8 mouse cellular contexts compared by ENCODE assay signal in genomic region chr14:21985981-21986732, GRCm38 (mm10). TPM values are rescaled to one million over a fixed set of nuclear protein-coding genes. Genes with fewer than 3 reads are reported as not detected.
DNase-seq lines count a peak whose midpoint lies in the region; ATAC-seq lines count a peak whose summit lies in the region.

No protein-coding gene starts in this region.

- peak overlapping the region; percentile 95 for H3K9ac ChIP-seq in intestine, embryonic 15.5 days

- peak overlapping the region; percentile 87 for H3K4me2 ChIP-seq in intestine, embryonic 15.5 days (replicated peaks)

- intact Hi-C loops in left cerebral cortex, postnatal 14 days (cut with DNase I) = loop anchor here (2.0 to 10.0 kb wide), 5 partner anchors 456 to 1419 kb away; no protein-coding TSS in a partner anchor

- under 1% methylated on average over 62 of the region's 62 CpGs for WGBS in intestine, embryonic 15.5 days

- H3K27me3 ChIP-seq in intestine, embryonic 15.5 days (replicated peaks) = no peaks in the 10 kb centered on the region
- H3K27me3 ChIP-seq in megakaryocyte, embryonic 14.5 days (replicated peaks) = peaks cover 93% of the 10 kb centered on the region

- ATAC-seq in common myeloid progenitor, adult 5-6 weeks (replicated peaks; ENCODE audit: low read depth, poor library complexity, severe bottlenecking) = peak; percentile 52
- no peak for ATAC-seq in intestine, embryonic 15.5 days

- peaks cover 5% of the 10 kb centered on the region; the same call in 1 of the 2 replicates for H3K36me3 ChIP-seq in intestine, embryonic 15.5 days
- no peaks in the 10 kb centered on the region for H3K36me3 ChIP-seq in megakaryocyte, embryonic 14.5 days (replicated peaks; ENCODE audit: low read length)

- peak; percentile 80 for DNase-seq in adipocyte (ENCODE audit: low spot score)
- peak; percentile 87 for DNase-seq in gastrocnemius, postnatal 25 days
- peak; percentile 80 to 85 for DNase-seq in left cerebral cortex, postnatal 14 days (ENCODE audit: low spot score in 2 of 2)
- peak; percentile 79 for DNase-seq in right cerebral cortex, postnatal 25 days
- DNase-seq in yolk sac, embryonic 10.5 days (ENCODE audit: low spot score) = peak; percentile 80

- H3K4me1 ChIP-seq in intestine, embryonic 15.5 days (replicated peaks) = peaks cover 13% of the 10 kb centered on the region
- peaks cover 75% of the 10 kb centered on the region for H3K4me1 ChIP-seq in megakaryocyte, embryonic 14.5 days

- no peaks in the 10 kb centered on the region for H3K9me3 ChIP-seq in intestine, embryonic 15.5 days
- 0 out of 2 replicates have a peak, but pooled peaks cover 15% of the 10 kb centered on the region for H3K9me3 ChIP-seq in megakaryocyte, embryonic 14.5 days

- peak overlapping the region; percentile 91 for H3K4me3 ChIP-seq in intestine, embryonic 15.5 days (replicated peaks)
- H3K4me3 ChIP-seq in megakaryocyte, embryonic 14.5 days (replicated peaks) = peak overlapping the region; percentile 92

- H3K27ac ChIP-seq in intestine, embryonic 15.5 days = peak overlapping the region; percentile 100

RNA-seq across cellular contexts. Expression of gene Zfp503, which starts 3.2 kb away (rescaled TPM):
- total RNA-seq in common myeloid progenitor, adult 5-6 weeks (2017) = under 0.01 and 0.29 TPM in 2 replicates
- 10 to 100 TPM in 1 of 2 experiments, 1 to 10 TPM in 1; 9.1 to 15.6 TPM for total RNA-seq in gastrocnemius, postnatal 25 days (2021)
- polyA plus RNA-seq in intestine, embryonic 15.5 days (2015; fragmentation: Nextera tagmentation; extraction: Ambion mirVana) = 14.2 and 16.5 TPM in 2 replicates
- 1 to 10 TPM; 1.7 to 3.6 TPM for total RNA-seq in left cerebral cortex, postnatal 14 days (2021)
- polyA plus RNA-seq in megakaryocyte, embryonic 14.5 days (2012; ENCODE audit: insufficient read depth, low replicate concordance) = 0.77 and 1.3 TPM in 2 replicates

RNA-seq across cellular contexts. Expression of gene Lrmda, which starts 33.4 kb away (rescaled TPM):
- total RNA-seq in common myeloid progenitor, adult 5-6 weeks (2017) = 13.2 and 16.1 TPM in 2 replicates
- total RNA-seq in gastrocnemius, postnatal 25 days (2021) = 1 to 10 TPM; 1.7 to 3.8 TPM
- polyA plus RNA-seq in intestine, embryonic 15.5 days (2015; fragmentation: Nextera tagmentation; extraction: Ambion mirVana) = 0.71 and 0.87 TPM in 2 replicates
- total RNA-seq in left cerebral cortex, postnatal 14 days (2021) = under 1 TPM; 0.66 to 0.97 TPM
- polyA plus RNA-seq in megakaryocyte, embryonic 14.5 days (2012; ENCODE audit: insufficient read depth, low replicate concordance) = 7.1 and 12.7 TPM in 2 replicates
